Mouse (Mus musculus) liver, adult 2 months (tissue): ENCODE results near the gene Lsr. TPM values are rescaled to one million over a fixed set of nuclear protein-coding genes. Genes with fewer than 3 reads are reported as not detected.
A peak's percentile ranks its signal among the peaks of the same experiment; 100 is the strongest.

Source experiments
- DNase-seq: peaks from one replicate; pipeline ENCODE4 v3.0.0-alpha.2; 2011; ENCODE audit warnings: low read depth, low spot score; ENCODE audit errors: extremely low read depth
- H3K27ac ChIP-seq: fragments of 200-500 bp; replicated peaks from 2 replicates; pipeline ENCODE4 v1.5.1; 2012; ENCODE audit warnings: low read depth, mild to moderate bottlenecking, control low read depth, inconsistent platforms, low read length; ENCODE audit not compliant: insufficient read depth
- H3K27me3 ChIP-seq: fragments of 200-500 bp; 2 replicates; pipeline ENCODE4 v1.6.1; 2012; ENCODE audit warnings: mild to moderate bottlenecking, moderate library complexity, low read length, inconsistent platforms; ENCODE audit not compliant: control insufficient read depth, insufficient read depth
- H3K36me3 ChIP-seq: fragments of 200-500 bp; 2 replicates; pipeline ENCODE4 v1.6.1; 2012; ENCODE audit warnings: low read length, inconsistent platforms; ENCODE audit not compliant: control insufficient read depth, insufficient read depth
- H3K4me1 ChIP-seq: fragments of 200-500 bp; 2 replicates; pipeline ENCODE4 v1.6.1; 2011; ENCODE audit warnings: low read length; ENCODE audit not compliant: control insufficient read depth, insufficient read depth
- H3K4me3 ChIP-seq: fragments of 200-500 bp; 2 replicates; pipeline ENCODE4 v1.5.1; 2011; ENCODE audit warnings: low read depth, mild to moderate bottlenecking, control low read depth, low read length, moderate library complexity; ENCODE audit not compliant: insufficient read depth
- H3K79me2 ChIP-seq: fragments of 200-500 bp; 2 replicates; pipeline ENCODE4 v1.6.1; 2012; ENCODE audit warnings: inconsistent platforms, mild to moderate bottlenecking, low read length, moderate library complexity; ENCODE audit not compliant: control insufficient read depth, insufficient read depth
- H3K9ac ChIP-seq: fragments of 200-500 bp; 2 replicates; pipeline ENCODE4 v1.6.1; 2012; ENCODE audit warnings: low read depth, mild to moderate bottlenecking, control low read depth, inconsistent platforms, low read length
- CTCF ChIP-seq: fragments of 200-500 bp; IDR thresholded peaks from 2 replicates; pipeline ENCODE4 v1.5.1; 2011; ENCODE audit warnings: low read depth, low read length, control low read depth
- POLR2A ChIP-seq: fragments of 200-500 bp; IDR thresholded peaks from 2 replicates; pipeline ENCODE4 v1.6.1; 2011; ENCODE audit warnings: low read length, control low read depth; ENCODE audit not compliant: insufficient read depth; ENCODE audit errors: extremely low read depth
- WGBS: fragments of 180-500 bp; shearing (Covaris S2); methylation state at CpG from one replicate; pipeline ENCODE4 v1.1.7; 2018; 5-methylcytosine and 5-hydroxymethylcytosine counted together
- polyA plus RNA-seq: library from polyadenylated mRNA; depleted of rRNA; stranded (reverse); fragments of >200 nt; gene quantifications from 2 replicates; pipeline ENCODE4 v1.2.3, GENCODE M21; 2012
- total RNA-seq: library from RNA; depleted of rRNA; stranded (reverse); fragments of >200 nt; gene quantifications from 2 replicates; pipeline ENCODE4 v1.2.3, GENCODE M21; 2014

The Lsr gene
- total and polyA plus RNA-seq, 2 experiments: 75.7 to 362 TPM

- Histone ChIP-seq H3K9ac (no peak overlapping the region; the same call in 1 of the 2 replicates), H3K36me3 (peaks cover 14% of the 10 kb centered on the region), H3K4me3 (no peak overlapping the region), H3K79me2 (0 out of 2 replicates have a peak, but pooled peaks cover 6% of the 10 kb centered on the region), H3K27me3 (no peaks in the 10 kb centered on the region), H3K27ac (peak overlapping the region; percentile 53), H3K4me1 (peaks cover 30% of the 10 kb centered on the region)
- WGBS: 48% methylated on average over 6 of the region's 6 CpGs
- no peak for DNase-seq
- no peak for TF ChIP-seq CTCF
Measured at GRCm38 (mm10) chr7:30959786-30960349, 13.4 kb downstream of the Lsr start.

GRCm38 (mm10) chr7:30958866-30959487 is 14.3 kb downstream of the Lsr start:
- no peak overlapping the region; the same call in 1 of the 2 replicates for H3K27ac ChIP-seq
- peak; percentile 27; the same call in 1 of the 2 replicates for TF ChIP-seq POLR2A
- no peak for TF ChIP-seq CTCF
- peaks cover 32% of the 10 kb centered on the region for H3K4me1 ChIP-seq
- H3K4me3 ChIP-seq: no peak overlapping the region
- peak overlapping the region; percentile 99; the same call in 1 of the 2 replicates for H3K9ac ChIP-seq
- 72% methylated on average over 9 of the region's 9 CpGs for WGBS
- DNase-seq: no peak
- H3K27me3 ChIP-seq: no peaks in the 10 kb centered on the region
- H3K36me3 ChIP-seq: peaks cover 16% of the 10 kb centered on the region
- H3K79me2 ChIP-seq: 0 out of 2 replicates have a peak, but pooled peaks cover 6% of the 10 kb centered on the region

GRCm38 (mm10) chr7:30958109-30958865 is 15.0 kb downstream of the Lsr start:
- Histone ChIP-seq H3K79me2 (peaks cover 6% of the 10 kb centered on the region; the same call in 1 of the 2 replicates), H3K27ac (peak overlapping the region; percentile 99), H3K36me3 (peaks cover 18% of the 10 kb centered on the region), H3K9ac (peak overlapping the region; percentile 99), H3K27me3 (no peaks in the 10 kb centered on the region), H3K4me1 (peaks cover 35% of the 10 kb centered on the region), H3K4me3 (peak overlapping the region; percentile 98)
- no peak for DNase-seq
- WGBS: 61% methylated on average over 28 of the region's 28 CpGs
- TF ChIP-seq CTCF (no peak), POLR2A (0 out of 2 replicates have a peak, but pooled peaks have one; percentile 5)

- Histone ChIP-seq H3K79me2 (peaks cover 7% of the 10 kb centered on the region; the same call in 1 of the 2 replicates), H3K4me1 (peaks cover 40% of the 10 kb centered on the region), H3K27me3 (no peaks in the 10 kb centered on the region), H3K9ac (peak overlapping the region; percentile 99), H3K27ac (peak overlapping the region; percentile 99), H3K4me3 (peak overlapping the region; percentile 98), H3K36me3 (peaks cover 19% of the 10 kb centered on the region)
- TF ChIP-seq CTCF (no peak), POLR2A (peak; percentile 63; the same call in 1 of the 2 replicates)
- under 1% methylated on average over 43 of the region's 43 CpGs for WGBS
- DNase-seq: peak; percentile 72
Measured at GRCm38 (mm10) chr7:30957367-30957783, 15.9 kb downstream of the Lsr start.

GRCm38 (mm10) chr7:30956756-30957366 is 16.4 kb downstream of the Lsr start, which contains the start of gene Usf2:
Usf2 (minus strand) TSS chr7:30956803.
- H3K4me1 ChIP-seq: peaks cover 40% of the 10 kb centered on the region

More at GRCm38 (mm10) chr7:30956756-30957366, 16.4 kb downstream of the Lsr start, which contains the start of gene Usf2:
- TF ChIP-seq CTCF (no peak), POLR2A (no peak)
- DNase-seq: no peak
- Histone ChIP-seq H3K27ac (peak within 1 kb of the TSS; percentile 99), H3K79me2 (peaks cover 7% of the 10 kb centered on the region; the same call in 1 of the 2 replicates), H3K4me3 (peak within 1 kb of the TSS; percentile 98), H3K9ac (peak within 1 kb of the TSS; percentile 99), H3K36me3 (peaks cover 23% of the 10 kb centered on the region), H3K27me3 (no peaks in the 10 kb centered on the region)
- WGBS: under 1% methylated on average over 52 of the region's 82 CpGs
